Mouse (Mus musculus): ENCODE measurements around the gene Papss2. TPM values are rescaled to one million over a fixed set of nuclear protein-coding genes. Genes with fewer than 3 reads are reported as not detected.
A peak's percentile ranks its signal among the peaks of the same experiment; 100 is the strongest.

Papss2 gene
- polyA plus RNA-seq (2016; fragmentation: Nextera tagmentation; extraction: Ambion mirVana) = 20.7 and 29.5 TPM in 2 replicates

- H3K9me3 ChIP-seq = no peaks in the 10 kb centered on the region
- H3K27me3 ChIP-seq = peaks cover 28% of the 10 kb centered on the region
- H3K4me2 ChIP-seq = peak within 1 kb of the TSS; percentile 74
- peak within 1 kb of the TSS; percentile 78 for H3K27ac ChIP-seq
- peak within 1 kb of the TSS; percentile 62 for H3K4me3 ChIP-seq (replicated peaks)
- under 1% methylated on average over 62 of the region's 64 CpGs for WGBS
- peak within 1 kb of the TSS; percentile 76 for H3K9ac ChIP-seq (replicated peaks)
- H3K4me1 ChIP-seq (replicated peaks) = peaks cover 14% of the 10 kb centered on the region
- ATAC-seq (ENCODE audit: insufficient number of reproducible peaks, insufficient read depth, low FRiP score, low TSS enrichment, low read depth) = peak; percentile 61
- no peaks in the 10 kb centered on the region for H3K36me3 ChIP-seq
Measured at GRCm38 (mm10) chr19:32595506-32596286, at the start of gene Papss2. Gene Papss2 (plus strand): TSS chr19:32595790.

GRCm38 (mm10) chr19:32547396-32547795 lies 48.2 kb upstream of the Papss2 start:
- H3K27ac ChIP-seq = no peak overlapping the region
- no peak overlapping the region for H3K9ac ChIP-seq (replicated peaks)
- no peak for ATAC-seq (ENCODE audit: insufficient number of reproducible peaks, insufficient read depth, low FRiP score, low TSS enrichment, low read depth)
- 60% methylated on average over 3 of the region's 3 CpGs for WGBS
- no peak overlapping the region for H3K4me2 ChIP-seq
- H3K4me1 ChIP-seq (replicated peaks) = peaks cover 6% of the 10 kb centered on the region; the same call in 1 of the 2 replicates
- no peaks in the 10 kb centered on the region for H3K36me3 ChIP-seq
- no peaks in the 10 kb centered on the region for H3K27me3 ChIP-seq
- no peak overlapping the region for H3K4me3 ChIP-seq (replicated peaks)
- no peaks in the 10 kb centered on the region for H3K9me3 ChIP-seq

GRCm38 (mm10) chr19:32548202-32548601 lies 47.4 kb upstream of the Papss2 start:
- no peaks in the 10 kb centered on the region for H3K27me3 ChIP-seq
- 86% methylated on average over 15 of the region's 15 CpGs for WGBS
- H3K4me3 ChIP-seq (replicated peaks) = no peak overlapping the region
- H3K9me3 ChIP-seq = no peaks in the 10 kb centered on the region
- H3K4me2 ChIP-seq = no peak overlapping the region
- no peaks in the 10 kb centered on the region for H3K36me3 ChIP-seq
- ATAC-seq (ENCODE audit: insufficient number of reproducible peaks, insufficient read depth, low FRiP score, low TSS enrichment, low read depth) = no peak
- H3K27ac ChIP-seq = no peak overlapping the region
- H3K9ac ChIP-seq (replicated peaks) = no peak overlapping the region
- H3K4me1 ChIP-seq (replicated peaks) = peaks cover 6% of the 10 kb centered on the region; the same call in 1 of the 2 replicates

GRCm38 (mm10) chr19:32550446-32550845 lies 45.1 kb upstream of the Papss2 start:
- 35% methylated on average over 5 of the region's 5 CpGs for WGBS
- no peaks in the 10 kb centered on the region for H3K27me3 ChIP-seq
- ATAC-seq (ENCODE audit: insufficient number of reproducible peaks, insufficient read depth, low FRiP score, low TSS enrichment, low read depth) = no peak
- no peak overlapping the region for H3K4me3 ChIP-seq (replicated peaks)
- H3K27ac ChIP-seq = no peak overlapping the region
- H3K4me1 ChIP-seq (replicated peaks) = peaks cover 19% of the 10 kb centered on the region
- H3K36me3 ChIP-seq = no peaks in the 10 kb centered on the region
- H3K4me2 ChIP-seq = no peak overlapping the region
- no peaks in the 10 kb centered on the region for H3K9me3 ChIP-seq
- no peak overlapping the region for H3K9ac ChIP-seq (replicated peaks)

- H3K4me1 ChIP-seq (replicated peaks) = peaks cover 20% of the 10 kb centered on the region
- no peak for ATAC-seq (ENCODE audit: insufficient number of reproducible peaks, insufficient read depth, low FRiP score, low TSS enrichment, low read depth)
- no peak overlapping the region for H3K4me2 ChIP-seq
- no peak overlapping the region for H3K9ac ChIP-seq (replicated peaks)
- H3K9me3 ChIP-seq = no peaks in the 10 kb centered on the region
- H3K4me3 ChIP-seq (replicated peaks) = no peak overlapping the region
- H3K27ac ChIP-seq = no peak overlapping the region
- 57% methylated on average over 3 of the region's 3 CpGs for WGBS
- H3K27me3 ChIP-seq = no peaks in the 10 kb centered on the region
- H3K36me3 ChIP-seq = no peaks in the 10 kb centered on the region
Measured at GRCm38 (mm10) chr19:32551442-32551841, 44.1 kb upstream of the Papss2 start.

GRCm38 (mm10) chr19:32552106-32552505 lies 43.5 kb upstream of the Papss2 start:
- 64% methylated on average over 1 of the region's 1 CpGs for WGBS
- Histone ChIP-seq H3K9ac (replicated peaks) (no peak overlapping the region), H3K27ac (no peak overlapping the region), H3K4me1 (replicated peaks) (peaks cover 20% of the 10 kb centered on the region), H3K9me3 (no peaks in the 10 kb centered on the region), H3K4me3 (replicated peaks) (no peak overlapping the region), H3K36me3 (no peaks in the 10 kb centered on the region), H3K4me2 (no peak overlapping the region), H3K27me3 (no peaks in the 10 kb centered on the region)
- ATAC-seq (ENCODE audit: insufficient number of reproducible peaks, insufficient read depth, low FRiP score, low TSS enrichment, low read depth) = no peak

GRCm38 (mm10) chr19:32553310-32553709 lies 42.3 kb upstream of the Papss2 start:
- 69% methylated on average over 3 of the region's 3 CpGs for WGBS
- Histone ChIP-seq H3K36me3 (no peaks in the 10 kb centered on the region), H3K27me3 (no peaks in the 10 kb centered on the region), H3K9me3 (no peaks in the 10 kb centered on the region), H3K9ac (replicated peaks) (no peak overlapping the region), H3K4me2 (no peak overlapping the region), H3K27ac (no peak overlapping the region), H3K4me3 (replicated peaks) (no peak overlapping the region), H3K4me1 (replicated peaks) (peaks cover 20% of the 10 kb centered on the region)
- no peak for ATAC-seq (ENCODE audit: insufficient number of reproducible peaks, insufficient read depth, low FRiP score, low TSS enrichment, low read depth)

GRCm38 (mm10) chr19:32555257-32555656 lies 40.3 kb upstream of the Papss2 start:
- H3K4me2 ChIP-seq = no peak overlapping the region
- peak overlapping the region; percentile 79 for H3K27ac ChIP-seq
- no peak overlapping the region for H3K4me3 ChIP-seq (replicated peaks)
- no peak for ATAC-seq (ENCODE audit: insufficient number of reproducible peaks, insufficient read depth, low FRiP score, low TSS enrichment, low read depth)
- H3K27me3 ChIP-seq = no peaks in the 10 kb centered on the region
- 17% methylated on average over 3 of the region's 3 CpGs for WGBS
- H3K36me3 ChIP-seq = no peaks in the 10 kb centered on the region
- H3K9me3 ChIP-seq = no peaks in the 10 kb centered on the region
- no peak overlapping the region for H3K9ac ChIP-seq (replicated peaks)
- H3K4me1 ChIP-seq (replicated peaks) = peaks cover 19% of the 10 kb centered on the region

GRCm38 (mm10) chr19:32567025-32567424 lies 28.6 kb upstream of the Papss2 start:
- Histone ChIP-seq H3K9ac (replicated peaks) (no peak overlapping the region), H3K4me2 (no peak overlapping the region)

GRCm38 (mm10) chr19:32567447-32567846 lies 28.1 kb upstream of the Papss2 start:
- Histone ChIP-seq H3K9me3 (no peaks in the 10 kb centered on the region; the same call in 1 of the 2 replicates), H3K27ac (no peak overlapping the region), H3K9ac (replicated peaks) (no peak overlapping the region), H3K4me2 (no peak overlapping the region), H3K4me3 (replicated peaks) (no peak overlapping the region), H3K27me3 (no peaks in the 10 kb centered on the region), H3K36me3 (no peaks in the 10 kb centered on the region), H3K4me1 (replicated peaks) (no peaks in the 10 kb centered on the region)
- 88% methylated on average over 5 of the region's 5 CpGs for WGBS
- no peak for ATAC-seq (ENCODE audit: insufficient number of reproducible peaks, insufficient read depth, low FRiP score, low TSS enrichment, low read depth)

More at GRCm38 (mm10) chr19:32567025-32567424, 28.6 kb upstream of the Papss2 start:
- no peaks in the 10 kb centered on the region for H3K36me3 ChIP-seq
- WGBS = 85% methylated on average over 8 of the region's 8 CpGs
- no peak overlapping the region for H3K27ac ChIP-seq
- H3K9me3 ChIP-seq = no peaks in the 10 kb centered on the region; the same call in 1 of the 2 replicates
- H3K4me3 ChIP-seq (replicated peaks) = no peak overlapping the region
- no peaks in the 10 kb centered on the region for H3K4me1 ChIP-seq (replicated peaks)
- ATAC-seq (ENCODE audit: insufficient number of reproducible peaks, insufficient read depth, low FRiP score, low TSS enrichment, low read depth) = no peak
- no peaks in the 10 kb centered on the region for H3K27me3 ChIP-seq

- no peaks in the 10 kb centered on the region for H3K36me3 ChIP-seq
- no peak overlapping the region for H3K4me2 ChIP-seq
- H3K27me3 ChIP-seq = no peaks in the 10 kb centered on the region
- no peaks in the 10 kb centered on the region for H3K9me3 ChIP-seq
- ATAC-seq (ENCODE audit: insufficient number of reproducible peaks, insufficient read depth, low FRiP score, low TSS enrichment, low read depth) = no peak
- H3K27ac ChIP-seq = no peak overlapping the region
- no peak overlapping the region for H3K4me3 ChIP-seq (replicated peaks)
- no peak overlapping the region for H3K9ac ChIP-seq (replicated peaks)
- no peaks in the 10 kb centered on the region for H3K4me1 ChIP-seq (replicated peaks)
- 92% methylated on average over 3 of the region's 3 CpGs for WGBS
Measured at GRCm38 (mm10) chr19:32568470-32568869, 27.1 kb upstream of the Papss2 start.

All from limb, embryonic 12.5 days (tissue).